Mouse (Mus musculus): ENCODE measurements at regions not wholly inside any gene's neighbourhood (a gene's known extent, or its start where the extent isn't known, plus 50 kb on each side); places are given as distances from the start of the nearest gene placed in this dataset.

GRCm38 (mm10) chr15:7601540-7601939 lies 203.3 kb upstream of the Egflam start:
- no peak for DNase-seq (ENCODE audit: low read depth, low spot score)
- in situ Hi-C loops (cut with MboI; ENCODE audit: low sequenced_read_pairs in 2 of 2, unreplicated experiment in 2 of 2): no loop called here
- no peak for TF ChIP-seq CHD2 (IDR thresholded peaks at IDR 0.05; ENCODE audit: low read depth, low read length)
- no peak for TF ChIP-seq ZC3H11A (IDR thresholded peaks at IDR 0.05; ENCODE audit: borderline replicate concordance, low read depth, low read length)
- no peak for TF ChIP-seq MAFK (IDR thresholded peaks at IDR 0.05; ENCODE audit: insufficient read depth, low read depth, low read length)
- TF ChIP-seq ZNF384 (IDR thresholded peaks at IDR 0.05; ENCODE audit: low read depth, low read length): no peak
- no peak for TF ChIP-seq HCFC1 (IDR thresholded peaks at IDR 0.05; ENCODE audit: borderline replicate concordance, insufficient read depth, low read length)
- H3K9ac ChIP-seq (ENCODE audit: insufficient read depth, low read depth, low read length, poor library complexity, severe bottlenecking): no peak overlapping the region
- H3K36me3 ChIP-seq (ENCODE audit: control insufficient read depth, insufficient read depth, low read length, poor library complexity, severe bottlenecking): no peaks in the 10 kb centered on the region
- no peak overlapping the region for H3K4me3 ChIP-seq (ENCODE audit: insufficient read depth in 1 of 2, low read depth in 1 of 2, low read length in 2 of 2, poor library complexity in 1 of 2, severe bottlenecking in 1 of 2)
- H3K27ac ChIP-seq (ENCODE audit: insufficient read depth, low read depth, low read length, poor library complexity, severe bottlenecking): no peak overlapping the region
- no peaks in the 10 kb centered on the region for H3K4me1 ChIP-seq (ENCODE audit: control insufficient read depth in 2 of 2, insufficient read depth in 2 of 2, low read length in 2 of 2, poor library complexity in 1 of 2)
- H3K9me3 ChIP-seq (ENCODE audit: control insufficient read depth, insufficient read depth, low read depth, low read length): no peaks in the 10 kb centered on the region

- H3K9ac ChIP-seq (ENCODE audit: insufficient read depth, low read depth, low read length, poor library complexity, severe bottlenecking): no peak overlapping the region
- TF ChIP-seq ZNF384 (IDR thresholded peaks at IDR 0.05; ENCODE audit: low read depth, low read length): no peak
- no peak for TF ChIP-seq ZC3H11A (IDR thresholded peaks at IDR 0.05; ENCODE audit: borderline replicate concordance, low read depth, low read length)
- TF ChIP-seq MAFK (IDR thresholded peaks at IDR 0.05; ENCODE audit: insufficient read depth, low read depth, low read length): no peak
- TF ChIP-seq HCFC1 (IDR thresholded peaks at IDR 0.05; ENCODE audit: borderline replicate concordance, insufficient read depth, low read length): no peak
- no peaks in the 10 kb centered on the region for H3K36me3 ChIP-seq (ENCODE audit: control insufficient read depth, insufficient read depth, low read length, poor library complexity, severe bottlenecking)
- H3K4me3 ChIP-seq (ENCODE audit: insufficient read depth in 1 of 2, low read depth in 1 of 2, low read length in 2 of 2, poor library complexity in 1 of 2, severe bottlenecking in 1 of 2): no peak overlapping the region
- DNase-seq (ENCODE audit: low read depth, low spot score): no peak
- no peaks in the 10 kb centered on the region for H3K4me1 ChIP-seq (ENCODE audit: control insufficient read depth in 2 of 2, insufficient read depth in 2 of 2, low read length in 2 of 2, poor library complexity in 1 of 2)
- H3K27ac ChIP-seq (ENCODE audit: insufficient read depth, low read depth, low read length, poor library complexity, severe bottlenecking): no peak overlapping the region
- no peaks in the 10 kb centered on the region for H3K9me3 ChIP-seq (ENCODE audit: control insufficient read depth, insufficient read depth, low read depth, low read length)
- in situ Hi-C loops (cut with MboI; ENCODE audit: low sequenced_read_pairs in 2 of 2, unreplicated experiment in 2 of 2): no loop called here
Observed at GRCm38 (mm10) chr15:7604847-7605246, 205.8 kb upstream of the Gdnf start.

- no peaks in the 10 kb centered on the region for H3K36me3 ChIP-seq (ENCODE audit: control insufficient read depth, insufficient read depth, low read length, poor library complexity, severe bottlenecking)
- DNase-seq (ENCODE audit: low read depth, low spot score): no peak
- H3K9ac ChIP-seq (ENCODE audit: insufficient read depth, low read depth, low read length, poor library complexity, severe bottlenecking): no peak overlapping the region
- no peak overlapping the region for H3K27ac ChIP-seq (ENCODE audit: insufficient read depth, low read depth, low read length, poor library complexity, severe bottlenecking)
- no peak overlapping the region for H3K4me3 ChIP-seq (ENCODE audit: insufficient read depth in 1 of 2, low read depth in 1 of 2, low read length in 2 of 2, poor library complexity in 1 of 2, severe bottlenecking in 1 of 2)
- in situ Hi-C loops (cut with MboI; ENCODE audit: low sequenced_read_pairs in 2 of 2, unreplicated experiment in 2 of 2): no loop called here
- TF ChIP-seq CHD2 (IDR thresholded peaks at IDR 0.05; ENCODE audit: low read depth, low read length) (no peak), ZNF384 (IDR thresholded peaks at IDR 0.05; ENCODE audit: low read depth, low read length) (no peak), ZC3H11A (IDR thresholded peaks at IDR 0.05; ENCODE audit: borderline replicate concordance, low read depth, low read length) (no peak), HCFC1 (IDR thresholded peaks at IDR 0.05; ENCODE audit: borderline replicate concordance, insufficient read depth, low read length) (no peak), MAFK (IDR thresholded peaks at IDR 0.05; ENCODE audit: insufficient read depth, low read depth, low read length) (no peak)
- 0 out of 4 replicates have a peak, but pooled peaks cover 0 to 2% of the 10 kb centered on the region in 2 experiments for H3K4me1 ChIP-seq (ENCODE audit: control insufficient read depth in 2 of 2, insufficient read depth in 2 of 2, low read length in 2 of 2, poor library complexity in 1 of 2)
- H3K9me3 ChIP-seq (ENCODE audit: control insufficient read depth, insufficient read depth, low read depth, low read length): no peaks in the 10 kb centered on the region
Observed at GRCm38 (mm10) chr15:7617954-7618353, 192.7 kb upstream of the Gdnf start.

GRCm38 (mm10) chr15:7623026-7623425 lies 187.6 kb upstream of the Gdnf start:
- in situ Hi-C loops (cut with MboI; ENCODE audit: low sequenced_read_pairs in 2 of 2, unreplicated experiment in 2 of 2): no loop called here
- H3K4me1 ChIP-seq (ENCODE audit: control insufficient read depth in 2 of 2, insufficient read depth in 2 of 2, low read length in 2 of 2, poor library complexity in 1 of 2): no peaks in the 10 kb centered on the region
- TF ChIP-seq MAFK (IDR thresholded peaks at IDR 0.05; ENCODE audit: insufficient read depth, low read depth, low read length): no peak
- TF ChIP-seq ZNF384 (IDR thresholded peaks at IDR 0.05; ENCODE audit: low read depth, low read length): no peak
- TF ChIP-seq CHD2 (IDR thresholded peaks at IDR 0.05; ENCODE audit: low read depth, low read length): no peak
- no peak for TF ChIP-seq HCFC1 (IDR thresholded peaks at IDR 0.05; ENCODE audit: borderline replicate concordance, insufficient read depth, low read length)
- H3K36me3 ChIP-seq (ENCODE audit: control insufficient read depth, insufficient read depth, low read length, poor library complexity, severe bottlenecking): no peaks in the 10 kb centered on the region
- H3K27ac ChIP-seq (ENCODE audit: insufficient read depth, low read depth, low read length, poor library complexity, severe bottlenecking): no peak overlapping the region
- no peaks in the 10 kb centered on the region for H3K9me3 ChIP-seq (ENCODE audit: control insufficient read depth, insufficient read depth, low read depth, low read length)
- H3K4me3 ChIP-seq (ENCODE audit: insufficient read depth in 1 of 2, low read depth in 1 of 2, low read length in 2 of 2, poor library complexity in 1 of 2, severe bottlenecking in 1 of 2): no peak overlapping the region
- DNase-seq (ENCODE audit: low read depth, low spot score): no peak
- no peak overlapping the region for H3K9ac ChIP-seq (ENCODE audit: insufficient read depth, low read depth, low read length, poor library complexity, severe bottlenecking)

All from ES-E14 (cell line).